Mouse (Mus musculus): Measurements from ENCODE around the gene Ghrh.

- TF ChIP-seq CTCF (IDR thresholded peaks at IDR 0.05; ENCODE audit: low read depth), result no peak
- no peak for TF ChIP-seq EP300 (optimal IDR thresholded peaks at IDR 0.05)
These were observed 15.7 kb upstream of the Ghrh start for GRCm38 (mm10) chr2:157363031-157363430.

Measured in stomach, postnatal 0 days (tissue).